Mouse (Mus musculus) c-Kit-positive CD71-positive TER-119-positive erythroid progenitor cells, embryonic 14.5 days (primary cell): ENCODE measurements around the gene Gm7982.
"Not testable (repeated sequence)": the region's sequence is repeated elsewhere in the genome, so short reads cannot be mapped to it uniquely, and the experiment has no call there.

Experiments
- DNase-seq: peaks from one replicate; pipeline ENCODE4 v3.0.0-alpha.2; 2013; ENCODE audit warnings: low spot score

Gm7982 gene

DNA sequence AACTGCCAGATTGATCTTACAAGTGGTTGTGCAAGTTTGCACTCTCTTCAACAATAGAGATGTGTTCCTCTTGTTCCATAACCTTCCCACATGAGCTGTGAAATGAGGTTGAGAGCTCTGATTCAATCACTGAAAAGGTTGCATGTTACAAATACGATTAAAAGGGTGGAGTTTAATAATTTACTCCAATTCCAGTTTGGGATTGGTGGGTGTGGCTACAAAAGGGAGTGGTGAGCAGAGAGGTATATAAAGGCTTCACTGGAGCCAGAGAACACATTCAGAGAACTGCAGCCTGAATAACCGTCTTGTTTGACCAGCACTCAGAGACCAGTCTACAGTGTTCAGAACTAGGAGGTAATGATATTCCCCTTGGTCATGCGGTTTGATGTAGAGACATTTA is at the start of gene Gm7982:
Gm7982 (plus strand) TSS at position 301 of the 400 bp plus-strand sequence.
- DNase-seq, result not testable (repeated sequence)

- not testable (repeated sequence) for DNase-seq
Observed at GRCm38 (mm10) chr5:95736073-95736472, 5.7 kb upstream of the Gm7982 start, which contains the start of gene Gm7978. Gene Gm7978, minus strand, starts transcription at chr5:95736173.

GRCm38 (mm10) chr5:95775690-95776089 is 33.9 kb downstream of the Gm7982 start, which contains the start of gene E330014E10Rik:
Gene E330014E10Rik, plus strand, starts transcription at chr5:95775990.
- DNase-seq, result not testable (repeated sequence)
